Mouse (Mus musculus) granulocyte monocyte progenitor cell, adult 5-6 weeks (primary cell): Measurements from ENCODE around the gene Ttc12. TPM values are rescaled to one million over a fixed set of nuclear protein-coding genes. Genes with fewer than 3 reads are reported as not detected.
A peak's percentile ranks its signal among the peaks of the same experiment; 100 is the strongest.

ENCODE experiments used
- ATAC-seq: replicated peaks from 2 replicates; pipeline ENCODE4 v1.8.0; 2016; ENCODE audit warnings: mild to moderate bottlenecking, moderate TSS enrichment, inconsistent platforms; ENCODE audit not compliant: poor library complexity, severe bottlenecking
- total RNA-seq, 2 experiments: library from RNA; stranded (forward) in 1 of 2; stranded (reverse) in 1 of 2; fragments of 200-712, 200-1000 nt in 1 of 2; fragments of >200 nt in 1 of 2; fragmentation: Nextera tagmentation in 1 of 2; gene quantifications; 2 replicates each; pipeline ENCODE4 v1.2.3; 2014 to 2017

Ttc12 gene
- total RNA-seq (2014; fragmentation: Nextera tagmentation) (1.3 and 2.2 TPM in 2 replicates), total RNA-seq (2017) (0.77 and 3.0 TPM in 2 replicates)

DNA sequence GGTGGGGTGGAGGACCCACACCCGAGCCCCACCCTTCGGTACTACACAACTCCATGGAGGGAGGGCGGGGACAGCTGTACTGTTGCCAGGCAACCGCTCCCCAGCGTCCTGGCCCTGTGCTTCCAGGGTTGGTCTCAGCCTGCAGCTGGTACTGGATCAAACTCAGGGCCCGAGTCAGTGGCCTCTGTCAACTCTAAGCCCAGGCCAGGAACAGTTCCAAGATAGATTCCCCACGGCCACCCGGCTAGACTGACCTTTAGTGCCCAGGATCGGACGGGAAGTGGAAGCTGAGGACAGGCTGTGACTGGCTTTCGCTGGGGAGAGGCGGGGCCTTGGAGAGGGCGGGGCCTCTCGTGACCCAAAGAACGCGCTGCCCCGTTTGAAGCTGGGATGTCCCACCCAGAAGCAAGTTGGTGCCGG lies at the start of gene Ttc12:
Gene Ttc12 (minus strand): TSS at position 334 of the 420 bp plus-strand sequence.
- ATAC-seq: peak; percentile 83

DNA sequence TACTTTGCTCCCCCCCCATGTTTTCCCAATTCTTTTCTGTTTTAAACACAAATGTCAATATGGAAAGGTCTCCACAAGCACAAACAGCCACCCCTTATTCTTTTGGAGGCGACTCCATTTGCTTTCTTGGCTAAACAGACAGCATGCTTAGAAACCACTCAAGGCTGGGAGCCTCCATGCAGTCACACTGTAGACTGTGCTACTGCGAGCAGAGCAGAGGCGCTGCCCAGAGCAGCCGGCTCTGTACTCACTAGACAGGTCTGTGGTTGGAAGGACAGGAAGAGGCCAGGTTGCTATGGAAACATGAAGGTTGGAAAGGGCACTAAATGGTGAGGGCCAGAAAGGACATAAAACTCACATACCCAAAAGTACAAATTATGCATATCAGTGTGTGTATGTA lies 48.9 kb upstream of the Ttc12 start:
- no peak for ATAC-seq

DNA sequence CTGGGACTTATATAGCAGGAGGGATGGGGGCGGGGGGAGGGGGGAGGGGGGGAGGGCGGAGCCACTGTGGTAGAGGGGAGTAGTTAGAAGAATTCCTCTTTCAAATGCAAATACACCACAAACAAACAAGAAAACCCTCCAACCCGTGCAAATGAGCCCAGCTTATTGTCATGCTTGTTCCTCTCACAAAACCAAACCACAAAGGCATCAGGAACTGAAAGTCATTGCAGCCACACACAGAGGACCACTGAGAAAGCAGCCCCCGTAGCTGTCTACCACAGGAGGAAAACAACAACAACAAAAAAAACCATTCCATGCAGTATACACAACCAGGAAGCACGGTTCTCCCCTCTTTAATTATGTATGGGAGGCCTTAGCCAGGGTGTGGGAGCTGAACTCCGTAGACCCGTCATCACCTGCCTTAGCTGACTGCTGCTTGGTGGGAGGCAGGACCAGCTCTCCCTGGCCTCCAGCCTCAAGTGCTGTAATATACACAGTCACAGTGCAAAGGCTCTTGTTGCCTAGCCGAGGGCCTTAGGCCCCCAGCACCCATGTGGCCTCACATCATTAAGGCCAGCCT lies 48.0 kb upstream of the Ttc12 start:
- ATAC-seq: peak; percentile 53

DNA sequence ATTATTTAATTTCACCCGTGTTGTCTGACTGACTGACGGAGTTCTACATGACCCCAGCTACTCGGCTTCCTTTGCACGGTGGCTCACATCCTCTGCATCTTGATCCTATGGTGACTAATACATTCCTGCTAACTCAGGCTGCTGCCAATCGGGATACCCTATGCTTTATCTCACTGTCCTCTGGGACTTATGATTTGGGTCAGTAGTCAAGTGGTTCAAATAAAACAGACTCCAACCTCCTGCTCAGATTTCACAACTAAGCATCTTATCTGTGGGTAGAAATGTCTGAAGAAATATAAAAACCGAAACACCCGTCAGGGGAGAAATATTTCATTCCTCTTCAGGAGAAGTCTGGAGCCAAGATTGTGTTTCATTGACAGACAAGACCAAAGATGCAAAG lies 47.4 kb upstream of the Ttc12 start:
- peak; percentile 0; the same call in 1 of the 2 replicates for ATAC-seq

DNA sequence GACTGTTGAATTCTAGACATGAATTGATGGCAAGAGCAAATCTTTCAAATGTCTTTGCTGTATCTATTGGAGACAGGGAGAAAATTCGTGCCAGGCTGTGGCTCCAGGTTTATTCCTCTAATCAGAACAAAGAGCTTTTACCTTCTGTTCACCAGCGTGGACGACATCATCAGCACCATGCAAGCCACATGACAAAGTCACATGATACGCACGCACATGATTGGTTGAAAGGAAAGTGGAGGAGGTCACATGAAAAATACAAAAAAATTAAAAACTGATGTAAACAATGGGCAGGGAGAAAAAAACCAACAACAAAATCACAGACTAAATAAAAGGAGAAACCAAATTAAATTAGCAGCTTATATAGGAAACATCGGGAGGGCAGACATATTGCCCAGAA lies 45.8 kb upstream of the Ttc12 start:
- ATAC-seq: no peak

DNA sequence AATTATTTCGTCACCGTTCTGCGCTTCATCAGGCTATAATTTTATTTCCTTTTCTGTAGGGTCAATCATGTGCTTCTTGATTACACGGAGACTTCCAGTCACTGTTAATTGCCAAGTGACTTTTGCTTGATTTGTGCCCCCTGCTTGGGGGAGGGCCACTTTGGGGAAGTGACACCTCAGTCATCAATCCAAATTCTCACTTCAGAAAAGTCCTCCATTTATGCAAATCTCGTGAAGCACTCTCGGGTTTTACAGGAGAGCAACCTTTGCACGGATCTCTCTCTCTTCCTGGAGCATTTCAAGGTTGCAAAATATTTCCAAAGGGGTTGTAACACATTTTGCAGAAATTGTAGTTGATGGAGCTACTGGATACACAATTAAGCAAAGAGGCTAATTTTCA lies 45.2 kb upstream of the Ttc12 start:
- ATAC-seq: peak; percentile 18

DNA sequence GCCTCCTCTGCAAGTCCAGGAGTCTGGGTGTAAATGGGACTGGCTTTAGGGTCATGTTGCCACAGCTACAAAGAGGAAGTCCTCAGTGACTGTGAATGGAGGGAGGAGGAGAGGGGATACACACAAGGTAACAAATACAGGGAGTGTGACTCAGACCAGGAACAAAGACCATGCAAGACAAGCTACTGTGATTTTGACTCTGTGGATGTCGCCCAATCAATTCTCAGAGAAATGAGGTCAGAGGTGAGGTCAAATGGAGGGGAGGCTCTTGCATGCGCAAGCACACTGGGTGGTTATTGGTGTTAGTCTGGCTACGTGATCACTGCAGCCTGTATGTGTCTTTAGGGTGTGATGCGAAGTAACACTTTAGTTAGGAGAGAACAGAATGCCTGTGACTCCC lies 44.7 kb upstream of the Ttc12 start:
- peak; percentile 59 for ATAC-seq

DNA sequence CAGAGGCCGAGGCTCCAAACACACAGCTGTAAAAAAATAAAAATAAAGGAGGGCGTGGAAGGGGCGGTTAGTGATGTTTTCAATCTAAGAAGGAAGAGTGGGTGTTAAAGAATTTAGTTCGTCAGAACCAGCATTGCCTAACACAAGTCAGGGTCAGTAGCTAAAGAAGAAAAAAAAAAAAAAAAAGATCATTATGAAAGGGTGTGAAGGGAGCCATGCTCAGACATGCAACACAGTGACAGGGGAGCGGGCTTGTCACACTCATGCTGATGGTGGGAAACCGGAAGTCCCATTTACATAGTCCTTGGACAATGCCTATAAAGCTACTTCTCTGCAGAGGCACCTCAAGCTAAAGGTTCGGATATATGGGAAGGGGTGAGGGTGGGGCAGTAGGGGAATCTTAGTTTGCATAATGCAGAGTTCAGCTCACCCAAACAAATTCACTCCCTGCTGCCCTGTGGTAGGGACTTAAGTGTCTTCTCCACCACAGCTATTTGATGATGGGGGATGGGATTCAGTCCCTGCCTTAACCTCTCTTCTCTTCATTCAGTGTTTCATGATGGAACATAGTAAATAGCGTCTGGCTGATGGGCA lies 43.4 kb upstream of the Ttc12 start:
- no peak for ATAC-seq

DNA sequence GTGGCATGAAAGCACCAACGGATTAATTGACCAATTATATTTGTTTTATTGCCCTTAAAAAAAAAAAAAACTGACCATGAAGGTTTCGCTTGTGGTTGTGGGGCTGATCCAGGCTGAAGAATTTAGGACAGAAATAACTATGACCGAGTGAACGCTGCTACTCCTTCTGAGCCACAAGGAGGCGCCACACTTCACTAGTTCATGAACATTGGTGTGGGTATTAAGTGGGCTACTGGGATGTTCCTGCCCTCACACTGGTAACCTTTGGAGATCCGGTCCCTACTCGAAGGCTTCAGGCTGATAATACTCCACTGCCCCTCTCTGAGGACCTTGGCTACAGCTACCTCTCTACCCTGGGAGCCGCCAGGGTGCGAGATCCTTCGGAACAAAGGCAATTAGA lies 42.9 kb upstream of the Ttc12 start:
- ATAC-seq: no peak

DNA sequence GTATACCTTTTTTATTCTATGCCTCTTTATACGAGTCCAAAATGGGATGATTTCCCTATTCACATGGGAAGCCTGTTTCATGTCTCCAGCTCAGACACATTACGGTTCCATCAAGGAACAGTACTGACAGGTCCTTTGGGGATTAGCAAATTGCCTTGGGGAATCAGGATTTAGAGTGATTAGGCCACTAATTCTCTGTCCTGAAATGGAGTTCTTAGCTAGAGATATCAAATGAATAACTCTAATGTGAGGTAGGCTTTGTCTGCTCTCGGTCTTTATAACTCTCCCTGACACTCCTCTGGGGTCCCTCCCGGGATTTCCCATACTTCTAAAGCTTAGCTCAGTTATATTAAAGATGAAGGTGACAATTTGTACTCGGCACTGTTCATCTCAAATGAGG lies 42.0 kb upstream of the Ttc12 start:
- no peak for ATAC-seq

DNA sequence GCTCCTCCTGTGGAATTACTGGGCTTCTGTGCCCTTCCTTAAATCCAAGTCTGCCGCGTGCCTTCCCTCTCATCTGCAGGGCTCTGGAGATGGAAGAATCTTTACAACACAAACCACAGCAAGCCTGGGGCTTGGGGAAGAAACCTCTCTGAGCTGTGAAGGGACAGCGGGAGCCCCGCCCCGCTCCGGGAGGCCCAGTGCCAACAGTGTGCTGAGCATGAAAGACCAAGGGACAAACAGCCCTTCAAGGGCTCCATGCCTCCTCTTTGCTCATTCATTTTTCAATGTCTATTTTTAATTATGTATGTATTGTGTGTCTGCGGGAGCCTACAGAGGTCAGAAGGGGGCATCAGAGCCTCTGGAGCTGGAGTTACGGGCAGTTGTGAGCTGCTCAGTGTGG lies 41.3 kb upstream of the Ttc12 start:
- ATAC-seq: no peak

DNA sequence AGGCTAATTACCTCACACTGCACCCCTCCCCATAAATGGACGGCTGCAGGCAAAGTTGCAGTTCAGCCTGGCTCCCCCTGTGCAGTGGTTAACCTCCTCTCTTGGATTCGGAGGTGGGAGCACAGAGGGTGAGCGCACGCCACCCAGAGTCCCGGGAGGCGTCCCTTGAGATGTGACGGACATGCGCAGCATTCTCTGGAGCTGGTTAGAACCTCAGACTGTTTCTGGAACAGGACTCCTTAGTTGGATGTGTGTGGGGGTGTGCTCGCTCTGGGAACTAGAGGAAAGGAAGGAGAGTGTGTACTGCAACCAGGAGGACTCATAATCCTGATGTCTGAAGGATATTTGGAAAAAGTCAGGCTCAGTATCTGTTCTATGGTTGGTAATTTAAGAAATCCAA lies 38.7 kb upstream of the Ttc12 start:
- no peak for ATAC-seq

DNA sequence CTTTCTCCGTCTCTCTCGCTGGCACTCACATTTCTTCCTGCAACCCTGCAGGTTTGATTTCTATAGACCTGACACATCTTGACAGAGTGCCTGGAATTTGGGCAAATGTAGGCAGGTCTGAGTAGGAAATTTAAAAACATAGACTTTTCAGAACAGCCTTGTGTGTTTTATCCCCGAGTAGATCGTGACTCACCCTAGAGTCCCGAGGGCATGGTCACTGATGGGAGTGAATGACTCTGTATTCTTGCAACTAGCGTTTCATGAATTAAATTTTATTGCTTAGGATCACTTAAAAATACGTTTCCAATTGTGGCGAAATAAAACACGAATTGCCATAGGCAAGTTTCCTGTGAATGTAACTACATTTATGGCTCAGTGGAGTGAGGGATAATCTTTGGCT lies 37.9 kb upstream of the Ttc12 start:
- ATAC-seq: no peak

DNA sequence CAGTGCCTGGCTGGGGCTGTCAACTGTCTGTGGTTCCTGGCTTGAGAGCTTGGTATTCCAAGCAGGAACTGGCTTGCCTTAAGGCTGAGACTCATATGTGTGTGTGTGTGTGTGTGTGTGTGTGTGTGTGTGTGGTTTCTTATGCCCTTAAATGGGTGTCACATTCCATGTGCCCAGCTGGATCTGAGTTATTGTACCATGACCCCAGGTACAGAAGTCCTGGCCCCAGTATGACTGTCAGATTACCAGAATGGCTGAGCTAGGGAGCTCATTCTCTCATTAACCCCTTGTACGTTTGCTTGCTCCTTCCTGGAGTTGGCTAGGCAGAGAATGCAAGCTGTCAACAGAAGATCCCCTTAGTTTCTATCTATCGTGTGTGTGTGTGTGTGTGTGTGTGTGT lies 28.3 kb upstream of the Ttc12 start:
- ATAC-seq: no peak

DNA sequence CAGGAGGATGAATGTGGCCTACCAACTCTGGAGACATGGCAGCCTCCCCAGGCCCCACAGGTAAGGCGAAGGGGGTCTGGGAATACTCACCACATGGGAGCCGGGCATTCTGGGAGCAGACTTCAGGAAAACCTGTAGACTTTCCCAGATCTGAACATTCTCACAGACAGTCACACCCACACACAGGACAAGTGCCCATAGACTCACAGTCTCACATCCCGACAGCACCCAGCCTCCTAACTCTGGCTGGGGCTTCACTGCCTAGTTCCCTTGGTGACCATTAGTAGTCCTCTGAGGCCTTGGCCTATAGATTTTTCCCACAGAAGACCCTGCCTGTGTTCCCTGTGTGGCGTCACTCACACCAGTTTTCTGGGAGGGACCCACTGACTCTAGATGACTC lies 24.6 kb upstream of the Ttc12 start:
- ATAC-seq: no peak

DNA sequence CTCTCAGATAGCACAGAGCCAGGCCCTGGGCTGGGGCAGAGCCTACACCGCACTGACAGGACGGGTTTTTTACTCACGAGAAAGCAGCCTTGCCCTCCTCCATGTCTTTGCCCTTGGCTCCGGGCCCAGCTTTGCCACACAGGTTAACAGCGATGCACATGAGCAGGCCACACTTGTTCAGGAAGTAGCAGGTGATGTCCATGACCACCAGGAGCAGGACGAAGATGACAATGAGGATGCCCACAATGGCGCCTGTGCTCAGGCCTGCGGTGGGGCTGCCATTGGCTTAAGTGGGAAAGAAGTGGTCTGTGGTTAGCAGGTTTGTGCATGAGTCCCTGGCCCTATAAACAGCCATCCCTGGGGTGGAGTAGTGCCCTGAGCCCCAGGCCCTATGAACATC lies 23.6 kb upstream of the Ttc12 start:
- ATAC-seq: no peak

DNA sequence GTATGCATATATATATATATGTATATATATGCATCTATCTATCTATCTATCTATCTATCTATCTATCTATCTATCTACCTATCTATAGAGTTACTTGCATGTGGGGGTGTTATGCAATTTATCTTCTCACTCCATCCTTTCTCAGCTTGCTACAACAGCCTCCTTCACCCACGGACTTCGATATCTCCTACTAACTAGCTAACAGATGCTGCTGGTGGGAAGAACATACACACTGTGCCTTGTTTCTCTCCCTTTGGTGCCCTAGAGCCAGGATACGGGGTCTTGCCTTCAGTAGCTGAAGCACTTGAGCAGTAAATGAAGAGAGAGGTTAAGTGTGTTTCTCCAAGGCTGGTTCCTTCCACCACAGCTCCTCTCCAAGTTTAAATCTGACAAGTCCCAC lies 23.1 kb upstream of the Ttc12 start:
- no peak for ATAC-seq

DNA sequence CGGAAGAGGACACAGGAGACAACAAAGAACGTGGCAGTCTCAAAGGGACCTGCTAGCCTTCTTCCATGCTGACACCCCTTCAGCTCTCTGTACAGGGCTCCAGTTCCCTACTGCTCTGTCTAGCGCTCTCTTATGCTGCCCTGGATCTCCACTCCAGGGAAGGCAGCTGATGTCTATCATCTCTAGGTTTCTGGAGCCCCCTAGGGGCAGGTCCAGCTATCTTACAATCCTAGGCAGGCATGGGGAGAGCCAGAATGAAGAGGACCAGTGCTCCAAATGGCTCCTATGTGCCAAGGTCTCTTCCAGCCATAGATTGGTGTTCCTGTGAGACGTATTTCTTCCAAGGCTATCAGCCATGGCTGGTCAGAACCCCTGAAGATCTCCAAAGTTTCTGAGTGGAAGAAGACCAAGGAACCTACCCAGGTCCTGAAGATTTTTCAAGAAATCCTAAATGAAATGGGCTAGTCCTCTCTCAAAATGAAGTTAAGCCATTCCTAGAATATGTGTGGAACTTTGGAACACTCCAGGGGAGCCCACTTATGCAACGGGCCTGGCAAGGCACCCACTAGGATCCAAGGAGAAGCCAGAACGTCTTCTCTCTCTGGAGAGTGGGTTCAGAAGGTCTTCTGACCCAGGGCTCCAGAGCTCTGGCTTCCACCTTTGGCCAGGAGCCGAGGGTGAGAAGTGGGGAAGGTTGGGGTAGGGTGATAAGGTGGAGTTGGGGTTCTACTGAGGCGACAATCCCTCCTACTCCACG lies 22.0 kb upstream of the Ttc12 start:
- ATAC-seq: peak; percentile 17; the same call in 1 of the 2 replicates

DNA sequence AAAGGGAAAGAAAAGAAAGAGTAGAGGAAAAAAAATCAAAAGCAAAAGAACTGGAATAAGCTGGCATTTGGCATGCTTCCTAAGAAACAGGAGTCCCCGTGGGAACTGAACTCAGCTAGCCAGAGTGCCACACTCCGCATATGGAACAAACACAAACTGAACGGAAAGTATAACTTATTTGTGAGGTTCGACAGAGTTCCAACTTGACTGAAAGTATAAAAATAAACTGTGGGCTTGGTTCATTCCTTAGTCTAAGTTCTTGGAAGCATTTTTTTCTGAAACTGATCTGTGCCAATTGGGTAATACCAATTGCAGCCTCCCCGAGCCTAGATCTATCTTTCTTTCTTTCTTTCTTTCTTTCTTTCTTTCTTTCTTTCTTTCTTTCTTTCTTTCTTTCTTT lies 18.6 kb upstream of the Ttc12 start:
- ATAC-seq: no peak

DNA sequence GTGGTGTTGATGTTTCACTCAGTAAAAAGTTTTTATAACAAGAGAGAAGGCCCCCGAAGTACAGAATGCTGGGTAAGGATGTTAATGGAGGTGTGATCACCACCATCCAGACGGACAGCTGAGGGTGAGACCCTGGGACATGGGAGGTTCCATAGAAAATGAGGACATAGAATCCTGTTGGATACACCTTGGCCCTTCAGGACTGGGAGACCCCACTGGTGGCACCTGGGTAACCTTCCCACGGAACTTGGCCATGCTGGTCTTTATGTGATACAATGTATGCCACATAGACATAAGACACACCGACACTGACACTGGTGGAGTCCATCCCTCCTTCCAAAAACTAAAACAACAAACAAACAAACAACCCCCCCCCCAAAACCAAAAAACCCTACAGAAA lies 16.2 kb upstream of the Ttc12 start:
- no peak for ATAC-seq

DNA sequence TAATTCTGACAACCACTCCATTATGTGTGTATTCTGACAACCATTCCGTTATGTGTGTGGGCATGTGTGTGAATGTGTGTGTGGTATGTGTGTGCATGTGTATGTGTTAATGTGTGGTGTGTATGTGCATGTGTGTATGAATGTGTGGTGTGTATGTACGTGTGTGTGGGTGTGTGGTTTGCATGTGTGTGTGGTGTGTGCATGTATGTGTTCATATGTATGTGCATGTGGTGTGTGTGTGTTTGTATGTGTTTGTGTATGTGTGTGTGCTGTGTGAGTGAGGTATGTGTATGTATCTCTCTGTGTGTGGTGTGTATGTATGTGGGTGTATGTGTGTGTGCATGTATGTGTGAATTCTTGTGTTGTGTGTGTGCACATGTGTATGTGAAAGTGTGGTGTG lies 13.9 kb upstream of the Ttc12 start:
- no peak for ATAC-seq
